Mouse (Mus musculus) 3T3-L1 (cell line): ENCODE measurements around the gene Prrx2.

Experiments used
- DNase-seq: peaks from one replicate; pipeline ENCODE4 v3.0.0-alpha.2; 2015; ENCODE audit warnings: low read depth, low spot score

Gene Prrx2

GRCm38 (mm10) chr2:30834373-30835022, at the start of gene Prrx2:
TSS of gene Prrx2 (plus strand) at chr2:30834972.
- peak; percentile 51 for DNase-seq

DNA sequence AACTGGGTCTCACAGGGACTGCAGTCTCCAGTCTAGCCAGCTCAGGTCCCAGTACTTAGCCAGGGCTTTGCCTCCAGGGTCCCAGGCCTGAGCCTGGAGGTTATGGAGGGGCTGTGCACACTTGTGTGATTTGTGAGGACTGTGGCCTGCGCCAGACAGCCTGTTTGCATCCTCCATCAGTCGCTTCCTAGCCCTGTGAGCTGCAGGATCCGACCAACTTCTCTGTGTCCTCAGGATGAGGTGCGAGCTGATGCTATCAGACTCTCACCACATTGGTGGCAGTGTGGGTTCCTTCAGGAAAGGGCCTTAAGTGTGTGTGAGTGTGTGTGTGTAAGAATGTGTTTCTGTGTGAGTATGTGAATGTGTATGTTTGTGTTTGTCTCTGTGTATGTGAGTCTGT, 47.3 kb upstream of the Prrx2 start:
- DNase-seq: no peak

DNA sequence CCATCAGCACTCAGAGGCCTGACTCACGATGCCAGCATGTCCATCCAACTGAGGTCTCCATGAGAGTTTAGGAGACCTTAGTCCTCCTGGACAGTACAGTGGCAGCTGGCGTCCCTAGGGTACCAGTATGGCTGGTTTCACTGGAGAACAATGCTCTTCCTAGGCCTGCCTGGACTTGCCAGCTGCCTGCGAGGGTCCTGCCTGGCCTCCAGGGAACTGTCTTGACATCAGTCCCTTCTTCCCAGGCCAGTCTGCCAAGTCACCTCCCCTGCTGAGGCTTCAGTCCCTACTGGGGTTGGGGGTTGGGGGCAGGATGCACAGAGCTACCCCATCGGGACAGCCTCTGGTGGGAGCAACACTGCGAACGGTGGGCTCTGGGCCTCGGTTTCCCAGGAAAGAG, 42.7 kb upstream of the Prrx2 start:
- no peak for DNase-seq

DNA sequence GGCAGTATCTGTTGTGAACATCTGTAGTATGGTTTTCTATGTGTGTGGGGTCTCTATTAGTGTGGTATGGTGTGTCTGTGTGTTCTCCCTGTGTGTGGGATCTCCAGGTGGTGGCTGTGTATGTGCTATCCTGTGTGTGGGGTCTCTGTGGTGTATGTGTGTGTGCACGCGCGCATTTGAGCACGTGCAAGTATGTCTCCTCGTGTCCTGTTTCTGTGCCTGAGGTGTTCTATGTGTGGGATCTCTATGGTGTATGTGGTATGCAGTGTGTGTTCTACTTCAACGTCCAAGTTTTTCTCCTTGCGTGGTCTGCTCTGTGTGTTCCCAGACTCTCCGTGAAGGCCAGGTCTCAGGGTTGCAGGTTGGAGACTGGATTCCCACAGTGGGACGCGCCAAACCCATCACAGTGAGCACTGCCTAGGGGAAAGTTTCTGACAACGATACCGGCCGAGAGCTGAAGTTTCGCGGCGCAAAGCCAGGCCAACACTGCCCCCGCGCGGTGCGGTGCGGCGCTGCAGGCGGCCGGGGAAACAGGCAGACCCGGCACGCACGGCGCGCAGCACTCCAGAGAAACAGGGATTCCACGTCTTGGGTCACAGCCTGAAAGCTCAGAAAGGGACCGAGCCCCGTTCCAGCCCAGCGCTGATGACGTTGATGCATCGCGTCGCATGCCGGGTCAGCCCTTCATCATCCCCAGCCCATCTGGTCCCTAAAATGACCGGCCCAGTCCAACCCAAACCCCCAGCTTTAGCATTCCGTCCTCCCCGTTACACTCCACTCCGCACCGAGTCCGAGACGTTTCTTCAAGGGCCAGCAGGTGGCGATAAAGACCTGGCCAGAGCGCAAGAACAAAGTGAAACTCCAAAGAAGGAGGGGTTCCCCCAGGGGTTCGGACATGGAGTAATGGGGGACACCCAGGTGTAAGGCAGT, 40.3 kb upstream of the Prrx2 start:
- DNase-seq: peak; percentile 88

DNA sequence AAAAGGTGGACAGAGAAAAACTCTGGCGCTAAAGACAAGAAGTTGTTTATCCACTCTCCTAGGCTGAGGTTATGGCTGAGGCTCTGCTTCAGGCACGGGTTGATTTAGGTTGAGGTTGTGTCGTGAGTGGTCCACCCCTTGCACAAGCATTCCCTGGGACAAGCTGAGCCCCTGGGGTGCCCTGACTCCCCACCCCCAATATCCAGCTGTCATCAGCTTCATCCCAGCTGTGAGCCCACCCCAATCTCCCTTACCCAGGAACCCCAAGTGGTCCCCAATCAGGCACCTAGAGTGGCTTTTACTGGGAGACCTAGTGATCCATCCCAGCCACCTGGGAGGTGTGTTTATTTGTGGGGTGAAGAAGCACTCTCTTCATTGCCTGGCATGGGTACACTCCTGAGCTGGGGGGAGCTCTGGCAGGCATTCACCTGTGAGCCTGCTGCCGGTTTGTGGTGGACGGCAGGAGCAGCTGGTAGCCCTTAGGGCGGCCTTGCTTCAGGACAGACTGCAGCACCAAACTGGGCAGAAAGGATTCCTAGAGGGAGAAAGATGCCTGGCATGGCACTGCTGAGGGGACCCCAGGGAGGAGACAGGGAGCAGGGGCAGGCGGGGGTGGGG, 39.4 kb upstream of the Prrx2 start:
- no peak for DNase-seq

DNA sequence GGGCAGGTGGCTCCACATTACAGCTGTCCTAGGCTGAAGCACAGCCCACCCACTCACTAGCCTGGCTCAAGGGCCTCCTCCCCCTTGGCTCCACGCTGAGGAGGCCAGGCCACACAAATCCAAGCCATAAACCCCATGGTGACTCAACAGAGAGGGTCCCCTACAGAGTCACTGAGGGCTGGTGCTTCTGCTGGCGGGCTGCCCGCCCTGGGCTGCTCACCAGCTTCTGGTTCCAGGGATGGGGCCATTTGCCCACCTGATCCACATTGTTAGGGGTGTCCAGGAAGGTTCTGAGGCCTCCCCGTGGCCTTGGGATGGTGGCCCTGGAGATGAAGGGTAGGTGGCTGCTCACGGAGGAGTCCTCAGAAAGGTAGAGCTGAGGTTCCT, 38.9 kb upstream of the Prrx2 start:
- DNase-seq: no peak

- DNase-seq: peak; percentile 83
Measured at GRCm38 (mm10) chr2:30796382-30796781, 38.4 kb upstream of the Prrx2 start.

DNA sequence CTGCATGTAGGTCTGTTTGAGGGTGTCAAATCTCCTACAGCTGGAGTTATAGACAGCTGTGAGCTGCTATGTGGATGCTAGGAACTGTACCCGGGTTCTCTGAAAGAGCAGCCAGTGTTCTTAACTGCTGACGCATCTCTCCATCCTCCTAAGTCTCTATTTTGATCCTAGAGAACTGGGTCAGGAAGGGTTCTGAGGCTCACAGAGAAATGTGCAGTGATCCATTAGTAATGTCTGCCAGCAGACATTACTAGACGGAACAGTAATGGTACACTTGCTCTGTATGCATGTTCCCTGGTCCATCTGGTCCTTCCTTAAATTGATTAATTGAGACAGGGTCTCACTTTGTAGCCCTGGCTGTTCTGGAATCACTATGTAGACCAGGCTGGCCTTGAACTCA, 35.3 kb upstream of the Prrx2 start:
- DNase-seq: no peak

GRCm38 (mm10) chr2:30800671-30801066, 34.1 kb upstream of the Prrx2 start:
- no peak for DNase-seq

DNA sequence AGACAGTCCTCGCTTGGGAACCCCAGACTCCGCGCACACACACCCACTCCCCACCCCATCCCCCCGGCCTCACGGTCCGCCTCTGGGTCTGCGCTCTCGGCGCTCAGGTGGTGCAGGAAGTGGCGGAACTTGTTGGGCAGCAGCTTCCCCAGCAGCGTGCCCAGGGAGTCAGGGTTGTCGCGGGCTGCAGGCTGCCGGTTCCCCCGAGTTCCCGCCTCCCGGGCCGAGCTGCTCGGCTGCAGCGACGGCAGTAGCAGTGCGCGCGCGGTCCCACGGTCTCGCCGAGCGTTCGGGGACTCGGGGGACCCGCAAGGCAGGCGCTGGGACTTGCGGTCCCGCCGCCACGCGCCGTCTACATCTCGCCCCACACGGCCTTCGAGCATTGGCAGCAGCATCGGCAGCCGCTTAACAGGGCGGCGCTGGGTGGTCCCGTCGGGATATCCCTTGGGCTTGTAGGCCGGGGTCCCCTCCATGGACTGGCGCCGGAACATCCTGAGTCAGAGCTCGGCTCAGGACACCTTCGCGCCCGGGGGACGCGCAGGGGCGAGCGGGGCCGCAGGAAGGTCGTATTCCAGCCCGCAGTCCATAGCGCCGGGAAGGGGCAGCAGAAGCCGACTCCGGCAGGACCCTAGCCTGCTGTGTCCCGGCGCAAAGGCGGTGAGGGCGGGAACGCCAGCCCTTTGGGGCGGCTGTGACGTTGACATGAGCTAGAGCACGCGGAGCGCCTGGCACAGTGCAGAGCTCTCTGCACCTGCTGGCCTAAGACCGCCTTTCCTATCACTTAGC, 33.5 kb upstream of the Prrx2 start:
- no peak for DNase-seq

DNA sequence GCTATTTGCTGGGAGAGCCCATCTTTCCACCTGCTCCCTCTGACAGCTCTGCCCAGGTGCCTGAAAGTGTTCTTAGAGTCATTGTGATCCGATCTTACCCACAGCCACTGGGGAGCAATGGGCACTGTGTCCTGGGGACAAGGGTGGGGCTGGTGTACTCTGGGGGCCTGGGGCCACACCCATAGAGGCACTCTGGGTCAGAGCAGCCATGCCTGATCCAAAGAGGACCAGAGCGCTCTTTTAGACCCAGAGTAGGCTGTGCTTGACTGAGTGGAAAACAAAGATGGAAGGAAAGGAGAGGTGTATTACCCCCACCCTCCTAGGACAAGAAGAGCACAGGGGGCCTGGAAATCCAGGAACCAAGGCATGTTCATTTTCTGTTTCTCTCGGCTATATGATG, 31.2 kb upstream of the Prrx2 start, which contains the start of gene 1700001O22Rik:
Gene 1700001O22Rik (minus strand): TSS at position 58 of the 400 bp plus-strand sequence.
- DNase-seq: no peak

DNA sequence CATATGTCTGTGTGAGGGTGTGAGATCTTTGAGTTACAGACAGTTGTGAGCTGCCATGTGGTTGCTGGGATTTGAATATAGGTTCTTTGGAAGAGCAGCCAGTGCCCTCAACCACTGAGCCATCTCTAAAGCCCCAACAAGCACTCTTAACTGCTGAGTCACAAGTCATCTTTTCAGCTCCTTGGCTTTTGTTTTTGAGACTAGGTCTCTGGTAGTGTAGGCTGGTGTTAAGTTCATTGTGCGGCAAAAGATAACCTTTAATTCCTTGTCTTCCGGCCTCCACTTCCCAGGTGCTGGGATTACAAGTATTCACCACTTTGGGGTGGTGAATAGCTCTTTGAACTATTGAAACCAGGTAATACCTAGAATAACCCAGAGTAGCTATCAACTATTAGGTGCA, 28.8 kb upstream of the Prrx2 start:
- no peak for DNase-seq

DNA sequence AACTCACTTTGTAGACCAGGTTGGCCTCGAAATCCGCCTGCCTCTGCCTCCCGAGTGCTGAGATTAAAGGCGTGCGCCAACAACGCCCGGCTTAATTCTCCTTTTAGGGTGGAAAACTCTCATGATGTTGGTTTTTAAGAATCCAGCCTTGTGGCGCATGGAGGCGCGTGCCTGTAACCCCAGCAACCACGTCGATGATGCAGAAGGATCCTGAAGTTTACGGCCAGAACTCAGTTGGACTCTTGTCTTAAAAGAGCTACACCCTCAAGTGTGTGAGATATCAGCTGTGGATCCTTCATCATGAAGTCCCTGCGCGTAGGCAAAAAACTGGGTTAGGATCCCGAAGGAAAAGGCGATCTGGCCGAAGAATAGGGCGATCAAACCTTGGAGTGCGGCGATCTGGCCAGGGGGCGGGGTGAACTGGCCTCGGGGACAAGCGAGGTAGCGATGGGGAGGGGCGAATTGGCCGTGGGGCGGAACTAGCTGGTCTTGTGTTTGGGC, 27.6 kb upstream of the Prrx2 start:
- DNase-seq: no peak

DNA sequence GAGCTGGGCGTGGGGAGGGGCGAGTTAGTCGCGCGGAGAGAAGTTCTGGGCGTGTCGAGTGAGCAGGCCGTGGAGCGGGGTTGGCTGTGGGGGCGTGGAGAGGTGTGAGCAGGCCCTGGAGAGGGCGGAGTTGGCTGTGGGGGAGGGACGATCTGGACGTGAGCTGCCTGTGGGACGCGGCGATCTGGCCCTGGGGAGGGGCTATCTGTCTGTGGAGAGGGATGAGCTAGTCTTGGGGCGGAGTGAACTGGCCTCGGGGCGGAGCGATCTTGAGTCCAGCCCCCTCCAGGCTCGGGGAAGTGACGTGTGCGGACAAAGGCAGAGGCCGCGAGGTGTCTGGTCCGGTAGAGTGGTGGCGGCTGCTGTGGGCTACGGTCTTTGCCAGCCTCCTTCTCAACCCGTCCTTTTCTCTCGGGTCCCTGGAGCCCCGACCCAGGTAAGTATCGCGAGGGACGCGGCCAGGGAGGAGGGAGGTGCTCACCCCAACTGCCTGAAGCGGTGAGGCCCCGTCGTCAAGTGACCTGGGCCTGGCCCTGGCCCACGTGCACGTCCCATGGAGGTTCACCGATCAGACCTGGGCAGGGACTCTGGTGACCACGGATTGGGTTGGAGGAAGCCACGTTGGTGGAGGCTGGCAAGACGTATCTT, 27.0 kb upstream of the Prrx2 start, which contains the start of gene Ntmt1:
Gene Ntmt1 (plus strand): TSS at position 179 of the 648 bp plus-strand sequence.
- peak; percentile 99 for DNase-seq

- DNase-seq: no peak
Measured at GRCm38 (mm10) chr2:30808296-30808655, 26.5 kb upstream of the Prrx2 start.

DNA sequence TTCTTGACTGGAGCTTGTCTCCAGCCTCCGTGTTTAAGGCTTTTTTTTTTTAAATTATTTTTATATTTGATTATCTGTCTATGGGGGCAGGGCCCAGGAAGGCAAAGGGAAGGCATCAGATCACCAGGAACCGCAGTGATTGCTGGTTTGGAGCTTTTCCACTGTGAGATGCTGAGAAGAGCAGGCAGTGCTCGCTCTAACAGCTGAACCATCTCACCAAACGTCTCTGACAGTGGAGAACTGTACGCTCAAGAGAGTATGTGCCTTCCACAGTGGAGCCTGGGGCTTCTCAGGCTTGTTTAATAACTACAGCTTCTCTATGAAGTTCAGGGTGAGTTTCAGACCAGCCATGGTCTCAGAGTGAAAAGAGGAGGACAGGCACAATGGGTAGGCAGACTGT, 25.3 kb upstream of the Prrx2 start:
- DNase-seq: no peak

DNA sequence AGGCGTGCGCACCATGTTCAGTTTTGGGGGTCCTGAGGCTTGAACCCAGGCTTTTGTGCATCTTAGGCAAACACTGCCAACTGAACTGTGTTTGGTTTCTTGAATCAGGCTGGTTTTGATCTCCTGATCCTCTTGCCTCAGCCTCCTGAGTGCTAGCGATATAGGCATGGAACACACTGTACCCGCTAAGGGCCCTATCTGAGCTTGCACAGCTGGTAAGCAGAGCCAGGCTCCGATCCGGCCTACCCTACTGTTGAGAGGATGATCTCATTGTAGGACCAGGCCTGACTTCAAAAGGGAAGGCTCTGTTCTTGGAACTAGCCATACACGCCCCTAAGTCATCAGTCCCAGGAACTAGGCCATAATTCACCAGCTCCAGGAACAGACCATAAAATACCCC, 24.2 kb upstream of the Prrx2 start:
- peak; percentile 41 for DNase-seq

DNA sequence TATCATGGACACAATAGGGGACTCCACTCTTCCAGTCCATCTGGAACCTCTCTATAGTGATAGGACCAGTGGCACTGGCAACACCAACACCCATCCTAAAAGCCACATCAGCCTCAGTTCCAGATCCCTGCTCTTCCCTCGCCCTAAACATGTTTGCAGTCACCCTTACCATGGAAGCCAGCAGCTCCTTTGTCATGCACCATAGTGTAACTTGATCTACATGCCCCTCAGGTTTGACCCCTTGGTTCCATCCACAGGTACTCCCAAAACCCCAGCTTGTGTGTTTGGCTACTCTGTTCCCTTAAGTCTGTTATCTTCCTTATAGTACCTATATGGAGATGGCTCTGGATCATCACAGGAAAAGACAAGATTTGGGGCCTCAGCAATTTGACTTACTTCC, 18.4 kb upstream of the Prrx2 start:
- DNase-seq: no peak

DNA sequence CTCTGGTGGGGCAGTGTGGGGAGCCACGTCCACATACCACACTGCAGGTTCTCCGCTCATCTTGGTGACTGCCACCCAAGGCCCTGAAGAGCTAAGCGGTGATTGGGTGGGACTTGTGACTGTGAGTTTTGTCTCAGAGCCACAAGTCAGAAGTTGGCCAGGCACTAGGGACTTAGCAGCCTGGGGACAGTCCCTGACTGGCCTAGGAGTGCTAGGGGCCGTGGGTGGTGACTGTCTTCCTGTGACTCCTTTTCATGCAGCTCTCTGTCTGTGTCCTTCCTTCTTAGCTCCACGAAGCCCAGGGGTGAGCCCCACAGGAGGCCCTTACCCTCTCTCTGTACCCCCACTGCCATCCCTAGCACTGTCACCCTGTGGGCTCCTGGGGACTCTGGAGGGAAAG, 14.9 kb upstream of the Prrx2 start:
- DNase-seq: no peak

- peak; percentile 32 for DNase-seq
Measured at GRCm38 (mm10) chr2:30821073-30821472, 13.7 kb upstream of the Prrx2 start.

DNA sequence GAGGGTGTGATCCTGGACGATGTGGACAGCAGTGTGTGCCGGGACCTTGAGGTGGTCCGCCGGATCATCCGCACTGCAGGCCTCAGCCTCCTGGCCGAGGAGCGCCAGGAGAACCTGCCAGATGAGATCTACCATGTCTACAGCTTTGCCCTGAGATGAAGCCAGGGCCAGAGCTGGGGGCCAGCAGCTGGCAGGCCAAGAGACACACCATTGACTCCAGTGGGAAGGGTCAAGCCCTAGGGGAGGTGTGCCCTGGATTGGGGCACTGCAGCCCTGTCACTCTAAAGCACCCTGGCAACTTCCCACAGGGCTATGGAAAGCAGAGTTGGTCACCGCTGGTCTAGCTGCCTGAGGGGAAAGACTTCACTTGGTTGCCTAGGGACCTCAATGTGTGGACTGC, 12.3 kb upstream of the Prrx2 start:
- no peak for DNase-seq
